Mouse (Mus musculus) left cerebral cortex, postnatal 10 days (tissue): ENCODE results near the gene Pdss1. TPM values are rescaled to one million over a fixed set of nuclear protein-coding genes. Genes with fewer than 3 reads are reported as not detected.
"Not testable (repeated sequence)": the region's sequence is repeated elsewhere in the genome, so short reads cannot be mapped to it uniquely, and the experiment has no call there.

Source experiments
- DNase-seq, 2 experiments: peaks; one replicate each; pipeline ENCODE4 v3.0.0; 2021 to 2022; ENCODE audit warnings: low spot score in 2 of 2, mixed read lengths in 1 of 2; ENCODE audit errors: extremely low spot score in 1 of 2
- intact Hi-C: fragments of 180-260 bp; cut with DNase I; formaldehyde crosslinking; loops from one replicate; pipeline ENCODE4 v1.15.1; 2025
- total RNA-seq, 2 experiments: library from RNA; stranded (reverse); gene quantifications; 2 replicates each; pipeline ENCODE4 v1.2.3; 2021

Gene Pdss1
- total RNA-seq = 10 to 100 TPM; 16.7 to 18.9 TPM

GRCm38 (mm10) chr2:22895282-22896273, at the start of gene Pdss1:
Gene Pdss1 (plus strand): TSS chr2:22895522.
- intact Hi-C loops = loop anchor here (5.0 kb wide), 2 partner anchors 142 to 262 kb away; partner anchors contain the start of genes Mastl and Yme1l1
- peak; percentile 86 to 94 for DNase-seq

GRCm38 (mm10) chr2:22851900-22852299, 43.4 kb upstream of the Pdss1 start:
- intact Hi-C loops = no loop called here
- DNase-seq = no peak

GRCm38 (mm10) chr2:22857501-22857900, 37.8 kb upstream of the Pdss1 start:
- intact Hi-C loops = no loop called here
- peak in 1 of 2 experiments; percentile 42 for DNase-seq

DNA sequence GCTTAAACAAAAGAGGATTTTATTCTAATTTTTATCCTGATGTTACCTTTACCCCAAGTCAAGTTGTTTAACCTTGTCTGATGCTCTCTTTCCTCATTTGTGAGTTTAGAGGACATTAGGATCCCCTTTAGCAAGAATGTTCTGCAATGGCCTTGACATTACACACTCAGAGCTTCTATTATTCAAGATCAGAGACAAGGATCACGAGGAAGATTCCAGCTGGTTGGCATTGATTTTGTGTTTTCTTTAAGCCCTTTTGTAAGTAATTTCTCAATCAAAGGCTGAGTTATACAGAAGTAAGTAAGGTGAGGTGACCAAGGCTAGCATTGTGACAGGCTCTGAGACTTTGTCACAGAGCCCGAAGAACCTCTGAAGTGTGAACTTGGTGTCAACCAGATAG, 33.1 kb upstream of the Pdss1 start:
- DNase-seq = no peak
- intact Hi-C loops = loop anchor here (5.0 to 10.0 kb wide), 2 partner anchors 105 to 917 kb away; no protein-coding TSS in a partner anchor

DNA sequence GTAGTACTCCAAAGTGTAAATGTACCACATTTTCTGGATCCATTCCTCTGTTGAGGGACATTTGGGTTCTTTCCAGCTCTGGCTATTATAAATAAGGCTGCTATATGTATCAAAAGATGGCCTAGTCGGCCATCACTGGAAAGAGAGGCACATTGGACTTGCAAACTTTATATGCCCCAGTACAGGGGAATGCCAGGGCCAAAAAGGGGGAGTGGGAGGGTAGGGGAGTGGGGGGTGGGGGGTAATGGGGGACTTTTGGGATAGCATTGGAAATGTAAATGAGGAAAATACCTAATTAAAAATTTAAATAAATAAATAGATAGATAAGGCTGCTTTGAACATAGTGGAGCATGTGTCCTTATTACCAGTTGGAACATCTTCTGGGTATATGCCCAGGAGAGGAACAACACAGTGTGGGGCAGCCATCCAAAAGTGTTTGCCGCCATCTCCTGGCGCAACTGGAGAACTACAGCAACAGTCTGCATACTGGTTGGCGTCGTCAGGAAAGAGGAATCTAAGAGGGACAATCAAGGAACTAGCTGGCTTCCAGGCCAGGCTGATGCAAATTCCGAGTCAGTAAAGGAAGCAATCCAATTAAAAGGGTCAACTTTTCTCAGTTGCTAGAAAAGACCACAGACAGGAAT, 30.8 kb upstream of the Pdss1 start:
- DNase-seq = peak; percentile 49 to 64

DNA sequence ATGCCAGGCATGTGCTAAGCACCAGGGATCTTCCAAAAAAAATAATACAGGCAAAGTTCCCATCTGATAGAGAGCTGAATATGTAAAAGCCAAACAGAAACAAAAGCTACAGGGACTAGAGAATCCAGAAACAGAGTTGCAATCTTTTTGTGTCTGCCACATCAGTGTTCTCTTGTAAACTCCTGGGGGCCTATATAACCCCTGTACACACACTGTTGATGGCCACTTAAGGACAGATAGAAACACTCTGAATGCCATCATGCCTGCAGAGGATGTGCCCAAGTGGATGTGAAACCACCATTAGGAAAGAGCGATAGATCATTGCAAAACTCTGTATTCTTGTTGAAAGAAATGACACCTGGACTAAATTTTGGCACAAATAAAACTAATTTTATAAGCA, 29.5 kb upstream of the Pdss1 start:
- intact Hi-C loops = loop anchor here (10.0 kb wide), 1 partner anchor 921 kb away; no protein-coding TSS in a partner anchor
- no peak for DNase-seq

More for the DNA sequence above, 30.8 kb upstream of the Pdss1 start:
- intact Hi-C loops = loop anchor here (5.0 to 10.0 kb wide), 2 partner anchors 107 to 920 kb away; no protein-coding TSS in a partner anchor

- no peak for DNase-seq
- intact Hi-C loops = loop anchor here (10.0 kb wide), 1 partner anchor 922 kb away; no protein-coding TSS in a partner anchor
Measured at GRCm38 (mm10) chr2:22866894-22867424, 28.4 kb upstream of the Pdss1 start.

DNA sequence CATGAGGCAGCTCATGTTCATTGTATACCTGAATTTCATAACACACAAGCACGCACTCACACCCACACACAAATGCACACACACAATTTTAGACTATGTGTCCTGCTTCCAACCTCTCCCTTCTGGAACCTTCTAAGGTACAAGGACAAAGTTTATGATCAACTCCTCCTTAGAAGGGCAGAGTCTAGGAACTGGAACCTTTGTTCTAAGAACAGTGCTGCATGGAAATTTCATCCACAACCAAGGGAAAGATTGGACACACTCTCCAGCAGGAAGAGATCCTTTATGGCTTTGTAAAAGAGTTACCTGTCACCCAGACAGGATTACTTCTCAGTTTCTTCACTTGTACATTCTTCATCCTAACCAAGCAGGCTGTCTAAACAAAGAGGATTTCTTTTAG, 22.2 kb upstream of the Pdss1 start:
- intact Hi-C loops = no loop called here
- DNase-seq = no peak

DNA sequence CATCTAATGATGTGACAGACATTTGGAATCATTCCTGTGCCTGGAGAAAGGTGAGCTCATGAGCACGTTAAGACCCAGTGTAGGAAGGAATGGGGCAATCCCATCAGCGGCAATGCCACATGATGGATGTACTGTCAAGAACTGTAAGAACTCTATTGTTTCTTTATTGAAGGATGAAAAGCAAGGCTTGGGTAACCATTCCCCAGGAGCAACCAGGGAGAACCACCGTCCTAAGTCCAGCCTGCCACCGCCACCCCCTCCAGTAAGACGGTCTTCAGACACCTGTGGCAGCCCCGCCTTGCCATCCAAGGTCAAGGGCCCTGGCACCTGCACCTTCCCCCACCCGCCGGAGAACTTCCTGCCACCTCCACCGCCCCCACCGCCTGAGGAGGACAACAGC, 20.7 kb upstream of the Pdss1 start:
- intact Hi-C loops = no loop called here
- no peak for DNase-seq

DNA sequence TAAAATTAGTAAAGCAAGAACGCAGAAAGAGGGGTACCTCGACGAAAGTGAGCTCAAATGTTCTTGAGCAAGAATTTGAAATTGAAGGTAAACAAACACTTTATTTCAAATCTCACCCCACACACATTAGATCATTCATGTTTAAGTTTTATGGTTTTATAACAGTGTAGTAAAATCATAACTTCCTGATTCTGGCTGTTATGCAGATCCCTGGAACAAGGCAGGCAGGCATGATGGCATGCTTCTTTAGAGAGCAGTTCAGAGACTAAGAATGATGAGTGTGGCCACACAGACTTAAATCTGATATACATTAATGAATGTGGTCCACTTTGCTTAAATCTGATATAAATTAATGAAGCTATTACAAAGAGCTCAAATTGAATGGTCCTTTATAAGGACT, 18.7 kb upstream of the Pdss1 start:
- no peak for DNase-seq
- intact Hi-C loops = no loop called here

DNA sequence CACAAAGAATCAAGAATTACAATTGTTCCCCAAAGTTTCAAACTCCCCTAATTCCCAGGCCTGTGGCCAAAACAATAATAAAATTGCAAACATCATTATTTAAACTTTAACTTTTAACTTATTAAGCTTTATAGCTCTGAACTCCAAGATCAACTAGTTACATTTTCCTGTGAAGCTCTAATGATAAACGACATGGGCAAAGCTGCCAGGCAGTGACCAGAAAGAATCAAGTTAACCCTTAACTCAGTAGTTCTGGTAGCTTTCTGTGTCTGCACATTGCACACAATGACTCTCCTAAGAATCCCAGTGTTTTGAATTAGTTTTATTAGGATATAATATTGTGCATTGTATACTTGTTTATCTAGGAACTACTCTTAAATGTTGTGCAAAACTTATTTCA, 16.5 kb upstream of the Pdss1 start:
- no peak for DNase-seq

GRCm38 (mm10) chr2:22880726-22881125, 14.6 kb upstream of the Pdss1 start:
- DNase-seq, intact Hi-C loops: not testable (repeated sequence)

More for the DNA sequence above, 16.5 kb upstream of the Pdss1 start:
- intact Hi-C loops = no loop called here

- no peak for DNase-seq
- intact Hi-C loops = loop anchor here (5.0 kb wide), 2 partner anchors 142 to 262 kb away; partner anchors contain the start of genes Mastl and Yme1l1
Measured at GRCm38 (mm10) chr2:22894932-22895281, 415 bp upstream of the Pdss1 start.

GRCm38 (mm10) chr2:22903947-22904346, 8.6 kb downstream of the Pdss1 start:
- intact Hi-C loops = no loop called here
- DNase-seq = no peak

DNA sequence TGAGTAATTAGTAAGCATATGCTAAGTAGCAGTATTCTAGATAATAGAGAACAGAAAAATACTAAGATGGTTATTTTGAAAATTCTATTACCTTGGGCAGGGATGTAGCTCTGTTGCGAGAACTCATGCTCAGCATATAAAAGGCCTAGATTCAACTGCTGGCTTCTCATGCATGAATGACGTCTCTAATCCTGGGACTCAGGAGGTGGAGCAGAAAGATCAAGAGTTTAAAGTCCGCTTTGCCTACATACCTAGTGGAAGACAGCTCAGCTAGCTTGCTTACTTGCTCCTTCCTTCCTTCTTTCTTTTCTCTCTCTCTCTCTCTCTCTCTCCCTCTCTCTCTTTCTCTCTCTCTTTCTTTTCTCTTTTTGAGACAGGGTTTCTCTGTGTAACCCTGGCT, 19.1 kb downstream of the Pdss1 start:
- DNase-seq = no peak
- intact Hi-C loops = no loop called here

- no peak for DNase-seq
- intact Hi-C loops = no loop called here
Measured at GRCm38 (mm10) chr2:22918651-22919050, 23.3 kb downstream of the Pdss1 start.

GRCm38 (mm10) chr2:22925911-22926310, 30.6 kb downstream of the Pdss1 start:
- intact Hi-C loops, DNase-seq: not testable (repeated sequence)

DNA sequence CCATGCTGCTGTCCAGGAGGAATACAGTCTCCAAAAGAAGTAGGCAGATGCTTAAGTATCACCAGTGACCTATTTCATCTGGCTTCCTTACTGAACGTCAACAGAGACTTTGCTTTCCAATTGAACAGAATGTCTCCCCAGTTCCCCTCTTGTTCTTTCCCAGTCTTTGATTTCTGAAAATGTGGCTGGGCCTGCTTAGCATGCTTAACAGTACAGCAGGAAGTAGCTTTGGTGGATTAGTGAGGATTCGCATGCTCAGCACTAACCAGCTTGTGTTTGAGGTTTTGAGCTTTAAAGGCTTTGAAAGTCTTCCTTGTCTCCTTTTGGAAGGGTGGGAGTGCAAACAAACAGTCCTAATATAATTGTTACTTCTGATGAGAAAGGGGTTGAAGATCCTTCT, 32.9 kb downstream of the Pdss1 start:
- intact Hi-C loops = no loop called here
- peak in 1 of 2 experiments; percentile 27 for DNase-seq

- DNase-seq = no peak
- intact Hi-C loops = loop anchor here (5.0 kb wide), 1 partner anchor 104 kb away; no protein-coding TSS in a partner anchor
Measured at GRCm38 (mm10) chr2:22933556-22933955, 38.2 kb downstream of the Pdss1 start.
